Mouse (Mus musculus): ENCODE data around the gene Cacna2d4.
"Not testable (repeated sequence)": the region's sequence is repeated elsewhere in the genome, so short reads cannot be mapped to it uniquely, and the experiment has no call there.

Cacna2d4 gene

DNA sequence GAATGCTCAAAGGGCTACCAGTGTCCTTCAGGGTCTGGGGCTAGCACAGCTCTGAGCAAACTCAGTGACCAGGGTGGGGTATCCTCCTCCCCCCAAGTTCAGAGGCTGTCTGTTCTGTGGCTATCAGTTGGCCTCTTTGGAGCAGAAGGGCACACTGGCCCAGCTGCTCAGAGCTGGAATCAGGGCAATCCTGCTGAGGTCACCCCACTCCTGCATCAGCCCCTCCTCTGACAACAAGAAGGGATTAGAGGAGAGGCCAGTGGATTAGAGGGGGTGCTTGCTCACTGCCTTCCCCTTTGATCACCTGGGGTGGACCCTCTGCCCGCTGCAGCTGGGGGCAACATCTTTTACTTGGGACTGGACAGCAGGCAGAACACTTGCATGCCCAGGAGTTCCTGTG lies at the start of gene Cacna2d4:
TSS of gene Cacna2d4 (plus strand) at position 286 of the 400 bp plus-strand sequence.
- DNase-seq (ENCODE audit: low spot score) = no peak

- DNase-seq (ENCODE audit: low spot score) = no peak
Measured at GRCm38 (mm10) chr6:119186658-119187057, 49.7 kb upstream of the Cacna2d4 start.

DNA sequence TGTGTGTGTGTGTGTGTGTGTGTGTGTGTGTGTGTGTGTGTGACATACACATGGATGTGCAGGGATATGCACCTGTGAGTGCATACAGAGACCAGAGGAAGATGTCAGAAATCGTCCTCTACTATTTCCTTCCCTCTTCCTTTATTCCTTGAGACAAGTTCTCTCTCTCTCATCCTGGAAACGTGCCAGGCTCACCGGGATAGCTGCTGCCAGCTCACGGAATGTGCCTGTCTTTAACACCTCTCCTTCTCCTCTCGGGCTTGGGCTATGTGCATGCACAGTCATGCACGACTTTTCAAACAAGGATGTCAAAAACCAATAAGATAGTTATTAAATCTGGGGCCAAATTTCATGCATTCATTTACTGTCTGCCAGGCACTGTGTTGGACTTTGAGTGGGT lies 48.7 kb upstream of the Cacna2d4 start:
- no peak for DNase-seq (ENCODE audit: low spot score)

GRCm38 (mm10) chr6:119191478-119191877 lies 44.8 kb upstream of the Cacna2d4 start:
- DNase-seq (ENCODE audit: low spot score) = no peak

DNA sequence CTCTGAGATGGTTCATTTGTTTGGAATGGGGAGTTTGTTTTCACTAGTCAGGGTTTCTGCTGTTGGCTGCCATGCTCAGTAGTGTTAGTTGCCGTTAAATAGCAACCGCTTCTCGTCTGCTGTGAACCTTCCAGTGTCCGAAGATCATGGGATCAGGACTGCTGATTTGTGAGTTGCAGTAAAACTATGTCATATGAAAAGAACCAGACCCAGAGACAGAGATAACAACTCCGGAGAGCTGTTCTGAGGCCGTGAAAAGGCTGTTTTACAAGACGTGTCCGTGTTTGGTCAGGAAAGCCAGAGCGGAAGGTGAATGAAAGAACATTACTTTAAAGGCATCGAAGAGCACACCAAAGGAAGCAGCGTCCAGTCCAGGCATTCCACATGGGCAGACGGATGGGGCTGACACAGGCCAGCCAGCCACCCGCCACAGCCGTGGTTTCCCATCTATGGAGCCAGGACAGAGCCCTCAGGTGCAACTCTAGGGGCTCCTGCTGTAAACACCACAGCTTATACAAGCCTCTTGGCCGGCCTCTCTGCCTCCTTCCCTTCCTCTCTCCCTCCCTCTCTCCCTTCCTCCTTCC lies 42.7 kb upstream of the Cacna2d4 start:
- no peak for DNase-seq (ENCODE audit: low spot score)

DNA sequence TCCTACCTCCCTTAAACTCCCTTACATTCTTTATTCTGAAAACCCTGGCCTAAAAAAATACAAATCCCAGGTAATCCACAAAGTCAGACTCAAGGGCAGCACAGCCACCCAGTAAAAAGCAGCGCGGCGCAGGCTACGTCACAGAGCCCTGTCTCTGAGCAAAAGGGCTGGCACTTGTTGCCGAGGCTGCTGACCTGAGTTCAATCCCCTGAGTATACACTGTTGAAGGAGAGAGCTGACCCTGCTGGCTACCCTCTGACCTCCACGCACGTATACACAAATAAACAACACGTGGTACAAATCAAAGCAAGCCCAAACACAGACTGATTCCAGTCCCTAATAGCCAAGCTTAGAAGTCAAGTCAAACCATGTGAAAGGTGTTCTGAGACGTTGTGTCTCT lies 42.2 kb upstream of the Cacna2d4 start:
- DNase-seq (ENCODE audit: low spot score) = no peak

GRCm38 (mm10) chr6:119194601-119195000 lies 41.7 kb upstream of the Cacna2d4 start:
- DNase-seq (ENCODE audit: low spot score) = no peak

- DNase-seq (ENCODE audit: low spot score) = no peak
Measured at GRCm38 (mm10) chr6:119196382-119197305, 39.7 kb upstream of the Cacna2d4 start, which contains the start of gene Cacna1c. Gene Cacna1c (minus strand): TSS chr6:119196418.

- DNase-seq (ENCODE audit: low spot score) = no peak
Measured at GRCm38 (mm10) chr6:119198534-119199273, 37.6 kb upstream of the Cacna2d4 start.

- no peak for DNase-seq (ENCODE audit: low spot score)
Measured at GRCm38 (mm10) chr6:119199274-119199879, 36.9 kb upstream of the Cacna2d4 start.

DNA sequence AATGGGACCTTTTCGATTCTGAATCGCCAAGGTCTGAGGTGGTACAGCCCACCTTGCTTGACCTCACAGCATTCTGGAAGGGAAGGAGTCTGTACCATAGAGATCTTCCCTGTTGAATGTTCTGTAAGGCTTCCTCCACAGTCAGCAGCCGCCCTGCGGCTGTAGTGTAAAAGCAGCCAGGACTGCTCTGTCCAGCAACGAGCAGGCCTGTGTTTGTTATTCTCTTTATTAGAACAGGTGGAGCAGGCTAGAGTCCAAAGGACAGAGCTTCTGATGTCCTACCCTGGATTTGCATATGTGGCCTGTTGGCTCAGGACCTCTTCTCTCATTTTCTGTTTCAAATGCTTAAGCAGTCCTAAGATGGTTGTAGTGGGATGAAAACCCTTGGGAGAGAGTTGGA lies 36.0 kb upstream of the Cacna2d4 start:
- no peak for DNase-seq (ENCODE audit: low spot score)

DNA sequence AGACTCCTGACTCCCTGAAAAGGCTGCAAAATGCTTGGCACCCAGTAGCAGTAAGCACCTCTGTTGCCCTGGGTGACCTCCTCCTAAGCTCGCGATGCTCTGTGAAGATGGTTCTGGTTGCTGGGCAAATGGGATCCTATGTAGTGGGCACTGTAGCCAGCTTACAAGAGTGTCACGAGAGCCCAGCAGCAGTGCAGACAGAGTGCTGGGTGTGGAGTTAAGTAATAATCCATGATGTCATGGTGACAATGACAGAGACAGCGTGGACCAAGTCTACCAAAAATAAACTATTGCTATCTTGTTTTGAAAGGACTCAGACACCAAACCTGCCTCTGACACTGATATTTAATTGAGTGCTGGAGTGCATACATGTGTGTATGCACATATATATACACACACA lies 34.8 kb upstream of the Cacna2d4 start:
- DNase-seq (ENCODE audit: low spot score) = no peak

DNA sequence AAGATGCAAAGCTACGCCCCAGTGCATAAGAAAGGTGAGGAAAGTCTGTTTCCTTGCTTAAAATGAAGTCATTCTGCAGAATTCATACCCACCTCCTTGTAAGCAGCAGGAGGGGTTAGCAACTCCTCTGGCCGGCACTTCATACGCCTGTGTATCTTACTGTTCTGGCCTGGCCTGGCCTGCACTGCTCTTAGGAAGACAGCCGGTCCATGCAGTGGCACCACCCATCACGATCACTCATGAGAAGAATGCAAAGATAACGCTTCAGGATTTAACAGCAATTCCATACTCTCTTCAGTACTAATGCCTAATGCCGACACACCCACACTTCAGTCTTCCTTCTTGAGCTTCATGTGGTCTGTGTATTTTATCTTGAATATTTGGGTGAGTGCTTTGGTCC lies 32.0 kb upstream of the Cacna2d4 start:
- DNase-seq (ENCODE audit: low spot score) = no peak

DNA sequence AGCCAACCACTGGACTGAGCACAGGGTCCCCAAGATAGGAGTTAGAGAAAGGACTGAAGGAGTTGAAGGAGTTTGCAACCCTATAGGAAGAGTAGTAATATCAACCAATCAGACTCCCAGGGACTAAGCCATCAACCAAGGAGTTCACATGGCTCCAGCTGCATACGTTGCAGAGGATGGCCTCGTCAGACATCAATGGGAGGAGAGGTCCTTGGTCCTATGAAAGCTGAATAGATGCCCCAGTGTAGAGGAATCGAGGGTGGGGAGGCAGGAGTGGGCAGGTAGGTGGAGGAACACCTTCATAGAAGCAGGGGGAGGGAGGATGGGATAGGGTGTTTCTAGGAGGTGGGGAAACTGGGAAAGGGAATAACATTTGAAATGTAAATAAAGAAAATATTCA lies 31.4 kb upstream of the Cacna2d4 start:
- DNase-seq (ENCODE audit: low spot score) = no peak

DNA sequence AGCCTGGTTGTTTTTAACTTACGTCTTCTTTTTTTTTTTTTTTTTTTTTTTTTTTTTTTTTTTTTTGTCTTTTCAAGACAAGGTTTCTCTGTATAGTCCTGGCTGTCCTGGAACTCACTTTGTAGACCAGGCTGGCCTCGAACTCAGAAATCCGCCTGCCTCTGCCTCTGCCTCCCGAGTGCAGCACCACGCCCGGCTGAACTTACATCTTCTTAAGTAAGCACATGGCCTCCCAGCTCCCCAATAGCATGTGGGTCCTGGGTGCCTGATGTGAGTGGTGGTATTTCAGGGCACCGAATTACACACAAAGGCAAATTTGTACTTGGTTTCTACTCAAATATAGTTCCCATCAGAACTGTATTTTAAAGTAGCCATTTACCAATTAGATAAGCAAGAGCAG lies 30.3 kb upstream of the Cacna2d4 start:
- not testable (repeated sequence) for DNase-seq (ENCODE audit: low spot score)

DNA sequence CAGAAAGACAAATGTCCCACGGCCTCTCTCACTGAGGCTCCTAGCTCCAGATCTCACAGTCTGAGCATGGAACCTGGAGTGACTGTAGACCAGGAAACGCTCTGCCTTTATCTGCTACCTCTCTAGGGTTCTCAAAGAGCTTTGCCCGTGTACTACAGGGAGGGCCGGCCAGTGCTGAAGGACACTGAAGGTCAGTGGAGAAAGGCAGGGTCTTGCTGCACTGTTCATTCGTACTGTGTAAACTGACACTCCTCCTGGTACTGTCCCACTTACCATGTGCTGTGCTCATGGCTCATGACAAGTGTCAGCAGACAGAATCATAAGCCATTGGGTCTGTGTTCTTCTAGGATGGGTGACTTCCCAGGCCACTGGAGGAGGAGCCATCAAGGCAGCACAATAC lies 23.0 kb upstream of the Cacna2d4 start:
- DNase-seq (ENCODE audit: low spot score) = no peak

GRCm38 (mm10) chr6:119214190-119214589 lies 22.1 kb upstream of the Cacna2d4 start:
- no peak for DNase-seq (ENCODE audit: low spot score)

DNA sequence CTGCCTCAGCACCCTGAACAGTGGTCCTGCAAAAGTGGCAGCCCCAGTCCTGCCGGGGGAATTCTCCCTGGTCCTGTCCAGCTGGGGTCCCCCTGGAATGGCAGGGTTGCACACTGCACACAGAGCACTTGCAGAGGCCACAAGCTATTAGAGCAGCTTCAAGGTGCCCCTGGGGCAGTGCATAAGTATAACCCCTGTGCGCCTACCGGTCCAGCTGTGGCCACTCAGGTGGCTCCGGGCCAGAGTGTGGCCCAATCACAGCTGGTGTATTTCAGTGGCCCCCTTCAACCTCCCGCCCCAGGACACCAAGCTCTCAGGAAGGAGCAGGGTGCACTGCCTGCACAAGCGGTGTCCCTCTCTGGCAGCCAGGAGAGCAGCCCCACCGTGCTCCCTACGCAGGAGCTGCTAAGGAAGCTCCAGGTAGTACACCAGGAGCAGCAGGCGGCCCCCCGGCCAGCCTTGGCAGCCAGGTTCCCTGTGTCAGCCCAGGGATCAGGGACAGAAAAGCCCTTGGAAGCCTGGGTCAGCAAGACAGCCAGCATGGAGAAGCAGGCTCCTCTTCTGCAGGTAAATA lies 21.2 kb upstream of the Cacna2d4 start:
- DNase-seq (ENCODE audit: low spot score) = no peak

DNA sequence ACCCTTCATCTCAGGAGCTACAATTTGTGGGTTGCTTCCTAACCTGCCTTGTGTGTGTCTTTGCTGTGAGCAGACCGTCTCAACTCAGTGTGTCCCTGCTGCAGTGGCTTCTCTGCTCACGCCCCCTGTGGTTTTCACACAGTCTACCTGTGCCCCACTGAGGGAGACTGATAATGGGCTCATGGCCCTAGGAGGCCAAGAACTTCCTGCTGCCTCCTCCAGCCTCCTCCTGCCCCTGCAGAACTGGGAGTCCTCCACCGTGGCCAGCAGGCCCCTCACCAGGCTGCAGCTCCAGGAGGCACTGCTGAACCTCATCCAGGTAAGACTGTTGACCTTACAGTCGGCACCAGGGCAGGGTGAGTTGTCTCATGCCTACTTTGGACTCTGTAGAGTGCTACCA lies 18.7 kb upstream of the Cacna2d4 start:
- DNase-seq (ENCODE audit: low spot score) = no peak

GRCm38 (mm10) chr6:119218591-119218990 lies 17.7 kb upstream of the Cacna2d4 start:
- no peak for DNase-seq (ENCODE audit: low spot score)

DNA sequence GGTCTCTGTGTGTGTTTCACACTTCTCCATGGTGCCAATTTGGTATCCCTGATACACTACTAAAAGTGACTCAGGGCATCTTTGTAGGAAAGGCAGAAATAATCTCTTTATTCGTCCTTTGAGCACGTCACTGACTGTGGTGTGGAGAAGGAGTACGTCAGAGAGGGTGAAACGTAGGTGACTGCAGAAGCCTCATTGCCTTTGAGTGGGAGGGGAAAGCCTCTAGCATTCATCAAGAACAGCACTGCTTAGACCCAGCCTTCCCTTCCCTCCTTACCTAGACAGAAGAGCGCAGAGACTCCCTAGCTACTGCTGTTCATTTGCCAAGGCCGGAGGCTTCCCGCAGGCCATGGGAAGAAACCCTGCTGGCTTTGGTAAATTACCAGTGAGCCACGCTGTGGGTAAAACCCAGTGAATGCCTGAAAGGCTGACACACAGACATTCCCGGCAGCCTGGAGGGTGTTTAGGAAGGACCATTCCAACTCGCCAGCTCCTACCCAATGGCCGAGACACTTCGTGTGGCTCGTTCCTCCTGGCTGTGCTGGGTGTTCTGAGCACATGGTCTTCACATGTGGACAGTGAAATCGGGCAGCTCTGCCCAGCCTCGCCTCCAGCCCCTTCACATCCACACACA lies 17.0 kb upstream of the Cacna2d4 start:
- no peak for DNase-seq (ENCODE audit: low spot score)
